Mouse (Mus musculus) forebrain, embryonic 11.5 days (tissue): ENCODE results near the gene Slc38a5. TPM values are rescaled to one million over a fixed set of nuclear protein-coding genes. Genes with fewer than 3 reads are reported as not detected.

Experiments used
- ATAC-seq: fragments of 200-750 bp; cut with Nextera tagmentation; replicated peaks from 2 replicates; pipeline ENCODE4 v1.8.0; 2017; ENCODE audit warnings: moderate TSS enrichment; ENCODE audit not compliant: low FRiP score
- DNase-seq: peaks from one replicate; pipeline ENCODE4 v3.0.0-alpha.2; 2017; ENCODE audit warnings: low spot score
- H3K27ac ChIP-seq: fragments of 300-500 bp; sonication (generic); 2 replicates; pipeline ENCODE4 v1.5.1; 2014; ENCODE audit warnings: low read depth, low read length
- H3K27me3 ChIP-seq: fragments of 300-500 bp; sonication (generic); 2 replicates; pipeline ENCODE4 v1.6.1; 2014; ENCODE audit warnings: mild to moderate bottlenecking, low read length, mixed read lengths; ENCODE audit not compliant: control insufficient read depth, insufficient read depth
- H3K36me3 ChIP-seq: fragments of 300-500 bp; sonication (generic); 2 replicates; pipeline ENCODE4 v1.6.1; 2014; ENCODE audit warnings: mild to moderate bottlenecking, low read length, moderate library complexity, mixed read lengths; ENCODE audit not compliant: control insufficient read depth, insufficient read depth
- H3K4me1 ChIP-seq: fragments of 300-500 bp; sonication (generic); replicated peaks from 2 replicates; pipeline ENCODE4 v1.6.1; 2014; ENCODE audit warnings: low read length, mixed read lengths; ENCODE audit not compliant: control insufficient read depth, insufficient read depth
- H3K4me2 ChIP-seq: fragments of 300-500 bp; sonication (generic); 2 replicates; pipeline ENCODE4 v1.6.1; 2014; ENCODE audit warnings: low read depth, mild to moderate bottlenecking, low read length, moderate library complexity, mixed read lengths; ENCODE audit not compliant: severe bottlenecking
- H3K4me3 ChIP-seq: fragments of 300-500 bp; sonication (generic); 2 replicates; pipeline ENCODE4 v1.5.1; 2014; ENCODE audit warnings: low read depth, low read length
- H3K9ac ChIP-seq: fragments of 300-500 bp; sonication (generic); 2 replicates; pipeline ENCODE4 v1.6.1; 2014; ENCODE audit warnings: low read length
- H3K9me3 ChIP-seq: fragments of 300-500 bp; sonication (generic); 2 replicates; pipeline ENCODE4 v1.6.1; 2016; ENCODE audit warnings: low read length, mixed read lengths; ENCODE audit not compliant: control insufficient read depth
- WGBS: fragments of 180-500 bp; shearing (Covaris S2); extraction: QIAGEN DNeasy Blood & Tissue Kit; methylation state at CpG from one replicate; pipeline ENCODE4 v1.1.7; 2014; 5-methylcytosine and 5-hydroxymethylcytosine counted together
- polyA plus RNA-seq: library from polyadenylated mRNA; unstranded; fragments of >200 nt; fragmentation: Nextera tagmentation; extraction: Ambion mirVana; gene quantifications from 2 replicates; pipeline ENCODE4 v1.2.1, GENCODE M21; 2014

Slc38a5 gene
- polyA plus RNA-seq, 1 experiment from 2014 or later: 5.4 TPM

GRCm38 (mm10) chrX:8247680-8248079 is 23.3 kb upstream of the Slc38a5 start:
- Histone ChIP-seq H3K4me1 (no peaks in the 10 kb centered on the region), H3K36me3 (no peaks in the 10 kb centered on the region), H3K9me3 (no peaks in the 10 kb centered on the region), H3K4me3 (no peak overlapping the region), H3K27me3 (no peaks in the 10 kb centered on the region), H3K9ac (no peak overlapping the region), H3K27ac (no peak overlapping the region), H3K4me2 (no peak overlapping the region)
- no peak for DNase-seq
- 83% methylated on average over 2 of the region's 2 CpGs for WGBS
- ATAC-seq: no peak

- Histone ChIP-seq H3K9ac (no peak overlapping the region), H3K4me3 (no peak overlapping the region), H3K4me1 (no peaks in the 10 kb centered on the region), H3K9me3 (no peaks in the 10 kb centered on the region), H3K27ac (no peak overlapping the region), H3K4me2 (no peak overlapping the region), H3K36me3 (no peaks in the 10 kb centered on the region), H3K27me3 (no peaks in the 10 kb centered on the region)
- no peak for ATAC-seq
- WGBS: 89% methylated on average over 8 of the region's 8 CpGs
- no peak for DNase-seq
Observed at GRCm38 (mm10) chrX:8248542-8249120, 22.3 kb upstream of the Slc38a5 start.

GRCm38 (mm10) chrX:8251789-8252333 is 19.1 kb upstream of the Slc38a5 start:
- Histone ChIP-seq H3K4me2 (peak overlapping the region; percentile 49), H3K4me1 (no peaks in the 10 kb centered on the region), H3K4me3 (peak overlapping the region; percentile 52), H3K9ac (peak overlapping the region; percentile 71), H3K27me3 (no peaks in the 10 kb centered on the region), H3K27ac (no peak overlapping the region), H3K36me3 (no peaks in the 10 kb centered on the region), H3K9me3 (no peaks in the 10 kb centered on the region)
- DNase-seq (no peak), ATAC-seq (peak; percentile 70; the same call in 1 of the 2 replicates)
- 15% methylated on average over 18 of the region's 18 CpGs for WGBS

- peak; percentile 93 for ATAC-seq
- Histone ChIP-seq H3K27ac (0 out of 2 replicates have a peak within 1 kb of the TSS, but pooled peaks have one; percentile 31), H3K4me2 (peak within 1 kb of the TSS; percentile 51), H3K4me3 (peak within 1 kb of the TSS; percentile 52), H3K4me1 (no peaks in the 10 kb centered on the region), H3K9me3 (no peaks in the 10 kb centered on the region), H3K27me3 (no peaks in the 10 kb centered on the region), H3K36me3 (no peaks in the 10 kb centered on the region), H3K9ac (peak within 1 kb of the TSS; percentile 71)
- WGBS: 14% methylated on average over 45 of the region's 45 CpGs
- DNase-seq: peak; percentile 75
Observed at GRCm38 (mm10) chrX:8252334-8253285, 18.3 kb upstream of the Slc38a5 start, which contains the start of gene Ftsj1. Gene Ftsj1 (minus strand): TSS chrX:8252406.

GRCm38 (mm10) chrX:8253711-8254110 is 17.2 kb upstream of the Slc38a5 start:
- Histone ChIP-seq H3K4me3 (no peak overlapping the region), H3K9me3 (no peaks in the 10 kb centered on the region), H3K4me2 (no peak overlapping the region), H3K4me1 (no peaks in the 10 kb centered on the region), H3K9ac (no peak overlapping the region), H3K27ac (no peak overlapping the region), H3K36me3 (no peaks in the 10 kb centered on the region), H3K27me3 (no peaks in the 10 kb centered on the region)
- 86% methylated on average over 2 of the region's 2 CpGs for WGBS
- ATAC-seq (no peak), DNase-seq (no peak)

GRCm38 (mm10) chrX:8255807-8256206 is 15.1 kb upstream of the Slc38a5 start:
- Histone ChIP-seq H3K27me3 (no peaks in the 10 kb centered on the region), H3K27ac (no peak overlapping the region), H3K4me3 (no peak overlapping the region), H3K4me1 (no peaks in the 10 kb centered on the region), H3K4me2 (no peak overlapping the region), H3K9me3 (no peaks in the 10 kb centered on the region), H3K9ac (no peak overlapping the region), H3K36me3 (no peaks in the 10 kb centered on the region)
- DNase-seq (no peak), ATAC-seq (no peak)
- 38% methylated on average over 4 of the region's 6 CpGs for WGBS

- WGBS: 86% methylated on average over 12 of the region's 12 CpGs
- Histone ChIP-seq H3K4me1 (no peaks in the 10 kb centered on the region), H3K4me3 (no peak overlapping the region), H3K4me2 (no peak overlapping the region), H3K27me3 (no peaks in the 10 kb centered on the region), H3K27ac (no peak overlapping the region), H3K9ac (no peak overlapping the region), H3K9me3 (no peaks in the 10 kb centered on the region), H3K36me3 (no peaks in the 10 kb centered on the region)
- ATAC-seq (no peak), DNase-seq (no peak)
Observed at GRCm38 (mm10) chrX:8259478-8259877, 11.5 kb upstream of the Slc38a5 start.

GRCm38 (mm10) chrX:8263156-8263804 is 7.7 kb upstream of the Slc38a5 start:
- Histone ChIP-seq H3K27me3 (no peaks in the 10 kb centered on the region), H3K36me3 (no peaks in the 10 kb centered on the region), H3K9ac (no peak overlapping the region), H3K27ac (no peak overlapping the region), H3K9me3 (no peaks in the 10 kb centered on the region), H3K4me3 (no peak overlapping the region), H3K4me1 (no peaks in the 10 kb centered on the region), H3K4me2 (no peak overlapping the region)
- WGBS: 84% methylated on average over 5 of the region's 5 CpGs
- DNase-seq (no peak), ATAC-seq (no peak)
